Mouse (Mus musculus): ENCODE data around the gene Krtap4-16. TPM values are rescaled to one million over a fixed set of nuclear protein-coding genes. Genes with fewer than 3 reads are reported as not detected.
"Not testable (repeated sequence)": the region's sequence is repeated elsewhere in the genome, so short reads cannot be mapped to it uniquely, and the experiment has no call there.

Gene Krtap4-16
- 0.28 TPM in 1 of 2 replicates, not detected in the other for polyA plus RNA-seq (2012; rRNA removed)

- no peak for TF ChIP-seq CTCF (IDR thresholded peaks at IDR 0.05; ENCODE audit: borderline replicate concordance, control insufficient read depth, extremely low read depth, insufficient read depth, low read length, poor library complexity)
- no peak for TF ChIP-seq POLR2A (IDR thresholded peaks at IDR 0.05; ENCODE audit: control insufficient read depth, extremely low read depth, insufficient read depth, low read length, poor library complexity)
- no peak for DNase-seq
- Histone ChIP-seq H3K4me1 (replicated peaks; ENCODE audit: control insufficient read depth, insufficient read depth, low read length) (no peaks in the 10 kb centered on the region), H3K27me3 (ENCODE audit: control insufficient read depth, insufficient read depth, low read length) (no peaks in the 10 kb centered on the region), H3K36me3 (ENCODE audit: control insufficient read depth, insufficient read depth, low read length) (no peaks in the 10 kb centered on the region), H3K27ac (ENCODE audit: control insufficient read depth, insufficient read depth, low read length) (no peak within 1 kb of the TSS), H3K4me3 (ENCODE audit: control insufficient read depth, insufficient read depth, low read length) (no peak within 1 kb of the TSS)
Observed at GRCm38 (mm10) chr11:99851508-99851907, at the start of gene Krtap4-16. Gene Krtap4-16 (minus strand): TSS chr11:99851608.

GRCm38 (mm10) chr11:99878887-99879286, 27.5 kb upstream of the Krtap4-16 start, which contains the start of gene Gm11567:
Gene Gm11567 (plus strand): TSS chr11:99879187.
- H3K36me3 ChIP-seq (ENCODE audit: control insufficient read depth, insufficient read depth, low read length); DNase-seq; H3K4me3 ChIP-seq (ENCODE audit: control insufficient read depth, insufficient read depth, low read length); H3K27ac ChIP-seq (ENCODE audit: control insufficient read depth, insufficient read depth, low read length); H3K27me3 ChIP-seq (ENCODE audit: control insufficient read depth, insufficient read depth, low read length); H3K4me1 ChIP-seq (replicated peaks; ENCODE audit: control insufficient read depth, insufficient read depth, low read length): not testable (repeated sequence)
- 35% methylated on average over 1 of the region's 1 CpGs for WGBS

DNA sequence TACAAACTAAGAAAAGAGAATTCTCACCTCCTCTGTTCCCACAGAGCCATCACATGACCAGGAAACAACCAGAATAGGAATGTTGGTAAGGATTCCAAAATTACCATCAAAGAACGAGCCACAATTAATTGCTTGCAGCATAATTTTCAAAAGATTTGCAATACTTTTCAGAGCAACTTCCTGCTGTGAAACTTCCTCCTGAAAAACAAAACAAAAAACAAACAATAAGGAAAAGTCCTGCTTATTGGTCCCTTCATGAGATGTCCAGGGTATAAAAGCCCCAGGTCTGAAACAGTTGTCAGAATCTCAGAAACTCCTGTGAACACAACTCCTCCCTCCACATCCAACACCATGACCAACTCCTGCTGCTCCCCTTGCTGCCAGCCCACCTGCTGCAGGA, 21.7 kb upstream of the Krtap4-16 start, which contains the start of gene Krtap9-1:
Krtap9-1 (plus strand) TSS at position 301 of the 400 bp plus-strand sequence.
- not testable (repeated sequence) for DNase-seq; H3K4me3 ChIP-seq (ENCODE audit: control insufficient read depth, insufficient read depth, low read length)
- 73% methylated on average over 1 of the region's 1 CpGs for WGBS

GRCm38 (mm10) chr11:99864176-99864575, 12.8 kb upstream of the Krtap4-16 start, which contains the start of gene Gm11559:
Gene Gm11559 (plus strand): TSS chr11:99864476.
- H3K4me1 ChIP-seq (replicated peaks; ENCODE audit: control insufficient read depth, insufficient read depth, low read length); H3K36me3 ChIP-seq (ENCODE audit: control insufficient read depth, insufficient read depth, low read length); H3K4me3 ChIP-seq (ENCODE audit: control insufficient read depth, insufficient read depth, low read length); H3K27ac ChIP-seq (ENCODE audit: control insufficient read depth, insufficient read depth, low read length); H3K27me3 ChIP-seq (ENCODE audit: control insufficient read depth, insufficient read depth, low read length); DNase-seq: not testable (repeated sequence)
- 67% methylated on average over 1 of the region's 1 CpGs for WGBS

More for the DNA sequence above, 21.7 kb upstream of the Krtap4-16 start, which contains the start of gene Krtap9-1:
- not testable (repeated sequence) for H3K4me1 ChIP-seq (replicated peaks; ENCODE audit: control insufficient read depth, insufficient read depth, low read length); H3K27me3 ChIP-seq (ENCODE audit: control insufficient read depth, insufficient read depth, low read length); H3K36me3 ChIP-seq (ENCODE audit: control insufficient read depth, insufficient read depth, low read length); H3K27ac ChIP-seq (ENCODE audit: control insufficient read depth, insufficient read depth, low read length)

- Histone ChIP-seq H3K27ac (ENCODE audit: control insufficient read depth, insufficient read depth, low read length) (no peak overlapping the region), H3K4me1 (replicated peaks; ENCODE audit: control insufficient read depth, insufficient read depth, low read length) (no peaks in the 10 kb centered on the region), H3K4me3 (ENCODE audit: control insufficient read depth, insufficient read depth, low read length) (no peak overlapping the region), H3K27me3 (ENCODE audit: control insufficient read depth, insufficient read depth, low read length) (no peaks in the 10 kb centered on the region), H3K36me3 (ENCODE audit: control insufficient read depth, insufficient read depth, low read length) (no peaks in the 10 kb centered on the region)
- DNase-seq: no peak
- 81% methylated on average over 2 of the region's 2 CpGs for WGBS
- TF ChIP-seq CTCF (IDR thresholded peaks at IDR 0.05; ENCODE audit: borderline replicate concordance, control insufficient read depth, extremely low read depth, insufficient read depth, low read length, poor library complexity) (no peak), POLR2A (IDR thresholded peaks at IDR 0.05; ENCODE audit: control insufficient read depth, extremely low read depth, insufficient read depth, low read length, poor library complexity) (no peak)
Observed at GRCm38 (mm10) chr11:99858761-99859160, 7.4 kb upstream of the Krtap4-16 start.

DNA sequence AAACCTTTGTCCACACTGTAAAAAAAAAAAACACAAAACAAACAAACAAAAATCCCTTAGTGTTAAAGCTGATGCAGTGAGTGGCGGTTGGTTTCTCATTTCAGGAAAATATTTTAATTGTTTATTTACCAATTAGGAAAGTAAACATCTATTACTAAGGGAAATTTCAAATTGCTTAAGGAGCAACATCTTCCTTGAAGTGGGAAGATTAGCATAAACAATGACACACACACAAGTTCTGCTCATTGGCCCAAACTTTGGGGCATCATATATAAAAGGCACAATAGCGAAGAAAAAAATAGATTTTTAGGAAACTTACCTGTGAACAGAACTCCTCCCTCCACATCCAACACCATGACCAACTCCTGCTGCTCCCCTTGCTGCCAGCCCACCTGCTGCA, 6.2 kb upstream of the Krtap4-16 start, which contains the start of gene Gm11568:
Gm11568 (plus strand) TSS at position 301 of the 400 bp plus-strand sequence.
- no peak within 1 kb of the TSS for H3K27ac ChIP-seq (ENCODE audit: control insufficient read depth, insufficient read depth, low read length)
- no peak for TF ChIP-seq POLR2A (IDR thresholded peaks at IDR 0.05; ENCODE audit: control insufficient read depth, extremely low read depth, insufficient read depth, low read length, poor library complexity)
- no peak for TF ChIP-seq CTCF (IDR thresholded peaks at IDR 0.05; ENCODE audit: borderline replicate concordance, control insufficient read depth, extremely low read depth, insufficient read depth, low read length, poor library complexity)
- H3K27me3 ChIP-seq (ENCODE audit: control insufficient read depth, insufficient read depth, low read length): no peaks in the 10 kb centered on the region
- WGBS: 89% methylated on average over 2 of the region's 2 CpGs
- no peaks in the 10 kb centered on the region for H3K4me1 ChIP-seq (replicated peaks; ENCODE audit: control insufficient read depth, insufficient read depth, low read length)
- DNase-seq: no peak
- no peak within 1 kb of the TSS for H3K4me3 ChIP-seq (ENCODE audit: control insufficient read depth, insufficient read depth, low read length)
- H3K36me3 ChIP-seq (ENCODE audit: control insufficient read depth, insufficient read depth, low read length): no peaks in the 10 kb centered on the region

DNA sequence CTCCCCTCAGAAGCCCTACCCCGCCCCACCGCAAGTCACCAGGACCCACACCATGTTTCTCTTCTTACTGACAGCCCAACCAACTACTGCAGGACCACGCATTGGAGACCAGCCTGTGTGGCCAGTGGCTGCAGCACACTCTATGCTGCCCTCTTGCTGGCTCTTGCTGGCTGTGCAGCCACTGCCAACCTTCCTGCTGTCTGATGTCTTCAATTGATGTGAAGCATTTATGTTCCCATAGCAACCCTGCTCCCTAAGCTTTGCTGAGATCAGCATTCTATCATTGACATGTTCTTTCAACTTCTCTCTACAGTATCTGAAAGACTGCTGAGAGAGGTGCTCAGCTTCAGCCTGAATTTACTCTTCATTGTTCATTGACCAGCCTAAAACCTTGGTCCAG, 2.7 kb upstream of the Krtap4-16 start:
- no peaks in the 10 kb centered on the region for H3K27me3 ChIP-seq (ENCODE audit: control insufficient read depth, insufficient read depth, low read length)
- no peak for DNase-seq
- H3K36me3 ChIP-seq (ENCODE audit: control insufficient read depth, insufficient read depth, low read length): no peaks in the 10 kb centered on the region
- TF ChIP-seq POLR2A (IDR thresholded peaks at IDR 0.05; ENCODE audit: control insufficient read depth, extremely low read depth, insufficient read depth, low read length, poor library complexity) (no peak), CTCF (IDR thresholded peaks at IDR 0.05; ENCODE audit: borderline replicate concordance, control insufficient read depth, extremely low read depth, insufficient read depth, low read length, poor library complexity) (no peak)
- no peak overlapping the region for H3K4me3 ChIP-seq (ENCODE audit: control insufficient read depth, insufficient read depth, low read length)
- no peak overlapping the region for H3K27ac ChIP-seq (ENCODE audit: control insufficient read depth, insufficient read depth, low read length)
- 68% methylated on average over 3 of the region's 3 CpGs for WGBS
- H3K4me1 ChIP-seq (replicated peaks; ENCODE audit: control insufficient read depth, insufficient read depth, low read length): no peaks in the 10 kb centered on the region
